In the genomic region with DNA sequence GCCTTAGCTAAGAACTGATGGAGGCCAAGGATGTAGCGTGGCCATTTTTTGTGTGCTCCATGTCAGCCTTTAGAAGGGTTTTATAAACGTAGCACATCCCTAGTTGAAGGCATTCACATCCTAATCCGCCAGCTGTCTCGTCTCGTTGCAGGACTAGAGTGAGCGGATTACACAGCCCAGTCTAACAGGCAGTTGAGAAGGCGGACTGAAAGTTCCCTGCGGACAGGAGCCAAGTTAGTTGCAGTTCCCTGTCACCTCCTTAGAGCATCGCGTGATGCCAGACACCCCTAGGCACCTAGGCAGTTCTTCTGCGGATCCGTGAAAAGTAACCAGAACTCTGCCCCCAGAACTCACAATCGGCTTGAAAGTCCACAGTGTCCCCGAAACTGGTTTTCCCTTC, we compare ENCODE assay signal across 8 mouse cellular contexts. TPM values are rescaled to one million over a fixed set of nuclear protein-coding genes. Genes with fewer than 3 reads are reported as not detected.
DNase-seq lines count a peak whose midpoint lies in the region; ATAC-seq lines count a peak whose summit lies in the region.

No protein-coding gene starts in this region.

- ATAC-seq in hindbrain, embryonic 15.5 days (ENCODE audit: low FRiP score, low read depth): no peak
- ATAC-seq in limb, embryonic 13.5 days (ENCODE audit: low FRiP score, low read depth): no peak
- ATAC-seq in midbrain, embryonic 15.5 days (replicated peaks): 0 out of 2 replicates have a peak, but pooled peaks have one; percentile 16
- peak; percentile 3; the same call in 1 of the 2 replicates for ATAC-seq in stomach, embryonic 16.5 days (ENCODE audit: insufficient read depth, low FRiP score)

- peak overlapping the region; percentile 96 for H3K27ac ChIP-seq in hindbrain, embryonic 15.5 days (replicated peaks)
- H3K27ac ChIP-seq in limb, embryonic 13.5 days: peak overlapping the region; percentile 99
- H3K27ac ChIP-seq in midbrain, embryonic 15.5 days: peak overlapping the region; percentile 98
- peak overlapping the region; percentile 100 for H3K27ac ChIP-seq in stomach, embryonic 16.5 days (ENCODE audit: low read length)

- H3K4me2 ChIP-seq in hindbrain, embryonic 15.5 days: peak overlapping the region; percentile 96
- peak overlapping the region; percentile 86 for H3K4me2 ChIP-seq in limb, embryonic 13.5 days (replicated peaks)
- peak overlapping the region; percentile 87 for H3K4me2 ChIP-seq in midbrain, embryonic 15.5 days
- peak overlapping the region; percentile 93 for H3K4me2 ChIP-seq in stomach, embryonic 16.5 days (ENCODE audit: low read depth, low read length)

- no peaks in the 10 kb centered on the region for H3K27me3 ChIP-seq in hindbrain, embryonic 15.5 days
- no peaks in the 10 kb centered on the region for H3K27me3 ChIP-seq in limb, embryonic 13.5 days
- no peaks in the 10 kb centered on the region for H3K27me3 ChIP-seq in midbrain, embryonic 15.5 days (replicated peaks)
- H3K27me3 ChIP-seq in stomach, embryonic 16.5 days (ENCODE audit: control insufficient read depth, insufficient read depth, low read length): no peaks in the 10 kb centered on the region

- peak overlapping the region; percentile 67 for H3K4me3 ChIP-seq in hindbrain, embryonic 15.5 days
- H3K4me3 ChIP-seq in limb, embryonic 13.5 days: peak overlapping the region; percentile 78
- H3K4me3 ChIP-seq in midbrain, embryonic 15.5 days: peak overlapping the region; percentile 70
- peak overlapping the region; percentile 76 for H3K4me3 ChIP-seq in stomach, embryonic 16.5 days (replicated peaks; ENCODE audit: low read length)

- H3K4me1 ChIP-seq in hindbrain, embryonic 15.5 days (replicated peaks): peaks cover 20% of the 10 kb centered on the region
- peaks cover 15% of the 10 kb centered on the region for H3K4me1 ChIP-seq in limb, embryonic 13.5 days
- H3K4me1 ChIP-seq in midbrain, embryonic 15.5 days: peaks cover 19% of the 10 kb centered on the region
- H3K4me1 ChIP-seq in stomach, embryonic 16.5 days (ENCODE audit: control insufficient read depth, insufficient read depth, low read length): peaks cover 17% of the 10 kb centered on the region

- H3K9ac ChIP-seq in hindbrain, embryonic 15.5 days: peak overlapping the region; percentile 94
- H3K9ac ChIP-seq in limb, embryonic 13.5 days: peak overlapping the region; percentile 93
- peak overlapping the region; percentile 83 for H3K9ac ChIP-seq in midbrain, embryonic 15.5 days
- H3K9ac ChIP-seq in stomach, embryonic 16.5 days (ENCODE audit: low read length): peak overlapping the region; percentile 95

- no peaks in the 10 kb centered on the region for H3K9me3 ChIP-seq in hindbrain, embryonic 15.5 days
- peaks cover 3% of the 10 kb centered on the region; the same call in 1 of the 2 replicates for H3K9me3 ChIP-seq in limb, embryonic 13.5 days
- H3K9me3 ChIP-seq in midbrain, embryonic 15.5 days: no peaks in the 10 kb centered on the region
- peaks cover 3% of the 10 kb centered on the region; the same call in 1 of the 2 replicates for H3K9me3 ChIP-seq in stomach, embryonic 16.5 days (replicated peaks; ENCODE audit: control insufficient read depth, low read length)

- WGBS in hindbrain, embryonic 15.5 days: 5% methylated on average over 14 of the region's 14 CpGs
- WGBS in limb, embryonic 13.5 days: 3% methylated on average over 14 of the region's 14 CpGs
- whole genome bisulfite sequencing in midbrain, embryonic 15.5 days: under 1% methylated on average over 14 of the region's 14 CpGs
- under 1% methylated on average over 14 of the region's 14 CpGs for WGBS in stomach, embryonic 16.5 days

- DNase-seq in cerebellum, adult 9-11 months: peak; percentile 7
- DNase-seq in cerebellum, adult 8-10 months: no peak
- peak; percentile 47 for DNase-seq in adrenal gland, postnatal 10 days
- peak; percentile 19 to 43 for DNase-seq in frontal cortex, adult 2 months (ENCODE audit: extremely low spot score in 1 of 2, low spot score in 1 of 2)

- peaks cover 6% of the 10 kb centered on the region for H3K36me3 ChIP-seq in hindbrain, embryonic 15.5 days
- H3K36me3 ChIP-seq in limb, embryonic 13.5 days: peaks cover 21% of the 10 kb centered on the region
- no peaks in the 10 kb centered on the region for H3K36me3 ChIP-seq in midbrain, embryonic 15.5 days (replicated peaks)
- H3K36me3 ChIP-seq in stomach, embryonic 16.5 days (ENCODE audit: control insufficient read depth, insufficient read depth, low read length): peaks cover 17% of the 10 kb centered on the region

RNA-seq across cellular contexts. Expression of a gene that starts 0.9 kb away (rescaled TPM):
- total RNA-seq in adrenal gland, postnatal 10 days (2021): 1 to 10 TPM; 2.5 to 4.4 TPM
- 1.7 and 1.8 TPM in 2 replicates for polyA plus RNA-seq in frontal cortex, adult 2 months (2012; rRNA removed)
- polyA plus RNA-seq in hindbrain, embryonic 15.5 days (2015; fragmentation: Nextera tagmentation; extraction: Ambion mirVana): 1.2 and 1.4 TPM in 2 replicates
- polyA plus RNA-seq in limb, embryonic 13.5 days (2015; fragmentation: Nextera tagmentation; extraction: Ambion mirVana): 2.7 and 3.1 TPM in 2 replicates
- polyA plus RNA-seq in midbrain, embryonic 15.5 days (2015; fragmentation: Nextera tagmentation; extraction: Ambion mirVana): 1.3 and 1.6 TPM in 2 replicates
- 1.8 and 2.0 TPM in 2 replicates for polyA plus RNA-seq in stomach, embryonic 16.5 days (2015; fragmentation: Nextera tagmentation; extraction: Ambion mirVana)

Comparison
In these comparisons a context has a peak if more than half of its experiments do, and no peak if none do; other contexts are left out.
1. ATAC-seq: peak in midbrain, embryonic 15.5 days (single experiment) and stomach, embryonic 16.5 days (single experiment); none in hindbrain, embryonic 15.5 days (single experiment) and limb, embryonic 13.5 days (single experiment).
2. Peak in every context shown above with its lines, with median percentiles within 50 percentile points of each other: H3K27ac ChIP-seq, H3K4me2 ChIP-seq, H3K4me3 ChIP-seq and H3K9ac ChIP-seq.